Mouse (Mus musculus): ENCODE measurements around the gene Arhgap45. TPM values are rescaled to one million over a fixed set of nuclear protein-coding genes. Genes with fewer than 3 reads are reported as not detected.

The Arhgap45 gene
- polyA plus RNA-seq, 1 experiment from 2014 or later: 4.6 TPM

GRCm38 (mm10) chr10:79976071-79976721, 40.3 kb upstream of the Arhgap45 start:
- ATAC-seq (ENCODE audit: insufficient read depth, low FRiP score, low TSS enrichment): no peak
- H3K9ac ChIP-seq (ENCODE audit: low read length): no peak overlapping the region
- WGBS: 82% methylated on average over 26 of the region's 28 CpGs

GRCm38 (mm10) chr10:79976722-79977107, 39.7 kb upstream of the Arhgap45 start:
- no peak overlapping the region for H3K4me3 ChIP-seq (ENCODE audit: low read depth, low read length)
- peaks cover 37% of the 10 kb centered on the region for H3K36me3 ChIP-seq (ENCODE audit: control insufficient read depth, insufficient read depth, low read length)
- DNase-seq (ENCODE audit: low spot score) (no peak), ATAC-seq (ENCODE audit: insufficient read depth, low FRiP score, low TSS enrichment) (no peak)
- H3K4me1 ChIP-seq (ENCODE audit: control insufficient read depth, insufficient read depth, low read length): no peaks in the 10 kb centered on the region
- H3K9me3 ChIP-seq (ENCODE audit: control insufficient read depth, low read length): no peaks in the 10 kb centered on the region
- H3K9ac ChIP-seq (ENCODE audit: low read length): no peak overlapping the region
- H3K27ac ChIP-seq (ENCODE audit: low read depth, low read length): no peak overlapping the region
- no peak overlapping the region for H3K4me2 ChIP-seq (ENCODE audit: low read depth)
- 71% methylated on average over 31 of the region's 36 CpGs for WGBS
- peaks cover 4% of the 10 kb centered on the region for H3K27me3 ChIP-seq (ENCODE audit: control insufficient read depth, insufficient read depth, low read length)

More at GRCm38 (mm10) chr10:79976071-79976721, 40.3 kb upstream of the Arhgap45 start:
- Histone ChIP-seq H3K9me3 (ENCODE audit: control insufficient read depth, low read length) (no peaks in the 10 kb centered on the region), H3K36me3 (ENCODE audit: control insufficient read depth, insufficient read depth, low read length) (peaks cover 37% of the 10 kb centered on the region), H3K4me3 (ENCODE audit: low read depth, low read length) (no peak overlapping the region), H3K4me2 (ENCODE audit: low read depth) (no peak overlapping the region), H3K27me3 (ENCODE audit: control insufficient read depth, insufficient read depth, low read length) (peaks cover 10% of the 10 kb centered on the region), H3K27ac (ENCODE audit: low read depth, low read length) (no peak overlapping the region), H3K4me1 (ENCODE audit: control insufficient read depth, insufficient read depth, low read length) (no peaks in the 10 kb centered on the region)
- no peak for DNase-seq (ENCODE audit: low spot score)

- DNase-seq (ENCODE audit: low spot score) (no peak), ATAC-seq (ENCODE audit: insufficient read depth, low FRiP score, low TSS enrichment) (no peak)
- WGBS: 75% methylated on average over 28 of the region's 28 CpGs
- Histone ChIP-seq H3K27me3 (ENCODE audit: control insufficient read depth, insufficient read depth, low read length) (no peaks in the 10 kb centered on the region; the same call in 1 of the 2 replicates), H3K9ac (ENCODE audit: low read length) (no peak overlapping the region), H3K4me1 (ENCODE audit: control insufficient read depth, insufficient read depth, low read length) (0 out of 2 replicates have a peak, but pooled peaks cover under 1% of the 10 kb centered on the region), H3K27ac (ENCODE audit: low read depth, low read length) (no peak overlapping the region), H3K4me2 (ENCODE audit: low read depth) (no peak overlapping the region), H3K9me3 (ENCODE audit: control insufficient read depth, low read length) (no peaks in the 10 kb centered on the region), H3K36me3 (ENCODE audit: control insufficient read depth, insufficient read depth, low read length) (peaks cover 37% of the 10 kb centered on the region), H3K4me3 (ENCODE audit: low read depth, low read length) (no peak overlapping the region)
Measured at GRCm38 (mm10) chr10:79977324-79977723, 39.1 kb upstream of the Arhgap45 start.

GRCm38 (mm10) chr10:79978061-79978460, 38.4 kb upstream of the Arhgap45 start:
- Histone ChIP-seq H3K9me3 (ENCODE audit: control insufficient read depth, low read length) (no peaks in the 10 kb centered on the region), H3K36me3 (ENCODE audit: control insufficient read depth, insufficient read depth, low read length) (peaks cover 37% of the 10 kb centered on the region), H3K27ac (ENCODE audit: low read depth, low read length) (no peak overlapping the region), H3K4me2 (ENCODE audit: low read depth) (no peak overlapping the region), H3K4me3 (ENCODE audit: low read depth, low read length) (no peak overlapping the region), H3K27me3 (ENCODE audit: control insufficient read depth, insufficient read depth, low read length) (no peaks in the 10 kb centered on the region), H3K4me1 (ENCODE audit: control insufficient read depth, insufficient read depth, low read length) (peaks cover 8% of the 10 kb centered on the region), H3K9ac (ENCODE audit: low read length) (no peak overlapping the region)
- 97% methylated on average over 20 of the region's 21 CpGs for WGBS
- DNase-seq (ENCODE audit: low spot score) (no peak), ATAC-seq (ENCODE audit: insufficient read depth, low FRiP score, low TSS enrichment) (no peak)

GRCm38 (mm10) chr10:79979401-79980155, 36.9 kb upstream of the Arhgap45 start:
- no peak overlapping the region for H3K9ac ChIP-seq (ENCODE audit: low read length)
- no peak overlapping the region for H3K27ac ChIP-seq (ENCODE audit: low read depth, low read length)
- WGBS: 92% methylated on average over 22 of the region's 22 CpGs
- peaks cover 13% of the 10 kb centered on the region for H3K4me1 ChIP-seq (ENCODE audit: control insufficient read depth, insufficient read depth, low read length)
- no peaks in the 10 kb centered on the region for H3K9me3 ChIP-seq (ENCODE audit: control insufficient read depth, low read length)
- ATAC-seq (ENCODE audit: insufficient read depth, low FRiP score, low TSS enrichment): no peak
- H3K4me2 ChIP-seq (ENCODE audit: low read depth): no peak overlapping the region
- DNase-seq (ENCODE audit: low spot score): no peak
- peaks cover 37% of the 10 kb centered on the region for H3K36me3 ChIP-seq (ENCODE audit: control insufficient read depth, insufficient read depth, low read length)
- H3K27me3 ChIP-seq (ENCODE audit: control insufficient read depth, insufficient read depth, low read length): no peaks in the 10 kb centered on the region
- no peak overlapping the region for H3K4me3 ChIP-seq (ENCODE audit: low read depth, low read length)

- Histone ChIP-seq H3K27me3 (ENCODE audit: control insufficient read depth, insufficient read depth, low read length) (peaks cover 12% of the 10 kb centered on the region), H3K4me3 (ENCODE audit: low read depth, low read length) (peak overlapping the region; percentile 86), H3K27ac (ENCODE audit: low read depth, low read length) (no peak overlapping the region), H3K36me3 (ENCODE audit: control insufficient read depth, insufficient read depth, low read length) (peaks cover 8% of the 10 kb centered on the region), H3K9ac (ENCODE audit: low read length) (peak overlapping the region; percentile 89), H3K9me3 (ENCODE audit: control insufficient read depth, low read length) (no peaks in the 10 kb centered on the region), H3K4me1 (ENCODE audit: control insufficient read depth, insufficient read depth, low read length) (peaks cover 20% of the 10 kb centered on the region), H3K4me2 (ENCODE audit: low read depth) (peak overlapping the region; percentile 79)
- WGBS: 77% methylated on average over 5 of the region's 5 CpGs
- DNase-seq (ENCODE audit: low spot score) (no peak), ATAC-seq (ENCODE audit: insufficient read depth, low FRiP score, low TSS enrichment) (no peak)
Measured at GRCm38 (mm10) chr10:79983205-79983604, 33.2 kb upstream of the Arhgap45 start.

DNA sequence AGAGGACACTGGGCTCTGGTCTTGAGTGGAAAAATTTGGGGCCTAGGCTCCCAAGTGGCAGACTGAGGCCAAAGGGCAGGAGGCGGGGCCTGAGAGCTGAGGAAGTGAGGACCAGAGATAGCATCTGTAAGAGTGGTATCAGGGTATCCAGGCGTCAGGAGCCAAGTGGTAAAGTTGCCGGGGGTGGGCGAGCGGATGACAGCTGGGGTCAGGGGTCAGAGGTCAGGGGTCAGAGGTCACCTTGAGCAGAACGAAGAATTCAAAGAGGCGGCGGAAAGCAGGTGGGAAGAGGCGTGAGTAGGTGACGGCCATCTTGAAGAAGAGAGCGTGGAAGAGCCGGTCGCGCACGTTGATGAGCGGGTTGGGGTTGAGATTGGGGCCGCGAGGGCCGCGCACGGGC, 32.8 kb upstream of the Arhgap45 start:
- Histone ChIP-seq H3K4me2 (ENCODE audit: low read depth) (peak overlapping the region; percentile 79), H3K27ac (ENCODE audit: low read depth, low read length) (peak overlapping the region; percentile 87), H3K27me3 (ENCODE audit: control insufficient read depth, insufficient read depth, low read length) (peaks cover 16% of the 10 kb centered on the region), H3K36me3 (ENCODE audit: control insufficient read depth, insufficient read depth, low read length) (peaks cover 5% of the 10 kb centered on the region; the same call in 1 of the 2 replicates), H3K4me3 (ENCODE audit: low read depth, low read length) (peak overlapping the region; percentile 86), H3K9ac (ENCODE audit: low read length) (peak overlapping the region; percentile 89), H3K9me3 (ENCODE audit: control insufficient read depth, low read length) (no peaks in the 10 kb centered on the region), H3K4me1 (ENCODE audit: control insufficient read depth, insufficient read depth, low read length) (peaks cover 20% of the 10 kb centered on the region)
- DNase-seq (ENCODE audit: low spot score): peak; percentile 58
- WGBS: under 1% methylated on average over 13 of the region's 21 CpGs
- no peak for ATAC-seq (ENCODE audit: insufficient read depth, low FRiP score, low TSS enrichment)

DNA sequence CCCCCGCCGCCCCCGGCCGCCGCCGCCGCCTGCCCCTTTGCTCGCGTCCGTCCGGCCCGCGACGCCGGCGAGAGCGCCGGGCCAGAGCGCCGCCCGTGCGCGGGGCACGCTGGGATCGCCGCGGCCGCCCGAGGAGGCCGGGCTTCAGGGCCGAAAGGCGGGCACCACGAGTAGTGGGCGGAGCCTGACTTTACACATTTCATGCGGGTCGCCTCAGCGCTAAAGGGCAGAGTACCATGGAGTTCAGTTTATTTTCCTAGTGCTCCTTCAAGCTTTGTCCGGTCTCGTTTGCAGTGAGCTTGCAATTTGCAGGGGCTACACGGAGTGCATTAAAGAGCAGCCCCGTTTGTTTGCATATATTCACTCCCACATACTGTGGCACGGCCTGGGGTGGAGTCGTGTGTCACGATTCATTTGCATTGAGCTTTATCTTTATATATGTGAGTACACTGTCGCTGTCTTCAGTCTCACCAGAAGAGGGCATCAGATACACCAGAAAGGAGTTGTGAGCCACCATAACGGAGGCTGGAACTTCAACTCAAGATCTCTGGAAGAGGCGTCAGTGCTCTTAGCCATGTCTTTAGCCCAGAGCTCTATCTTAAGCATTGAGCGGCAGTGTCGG, 32.1 kb upstream of the Arhgap45 start, which contains the start of gene Tmem259:
Tmem259 (minus strand) TSS at position 136 of the 622 bp plus-strand sequence.
- H3K4me2 ChIP-seq (ENCODE audit: low read depth): peak within 1 kb of the TSS; percentile 79
- H3K9me3 ChIP-seq (ENCODE audit: control insufficient read depth, low read length): no peaks in the 10 kb centered on the region
- H3K4me3 ChIP-seq (ENCODE audit: low read depth, low read length): peak within 1 kb of the TSS; percentile 86
- H3K4me1 ChIP-seq (ENCODE audit: control insufficient read depth, insufficient read depth, low read length): peaks cover 20% of the 10 kb centered on the region
- ATAC-seq (ENCODE audit: insufficient read depth, low FRiP score, low TSS enrichment): peak; percentile 78
- 0 out of 2 replicates have a peak, but pooled peaks cover 2% of the 10 kb centered on the region for H3K36me3 ChIP-seq (ENCODE audit: control insufficient read depth, insufficient read depth, low read length)
- DNase-seq (ENCODE audit: low spot score): peak; percentile 93
- peak within 1 kb of the TSS; percentile 89 for H3K9ac ChIP-seq (ENCODE audit: low read length)
- H3K27ac ChIP-seq (ENCODE audit: low read depth, low read length): peak within 1 kb of the TSS; percentile 87
- peaks cover 23% of the 10 kb centered on the region for H3K27me3 ChIP-seq (ENCODE audit: control insufficient read depth, insufficient read depth, low read length)
- under 1% methylated on average over 49 of the region's 49 CpGs for WGBS
